Mouse (Mus musculus) limb, embryonic 14.5 days (tissue): ENCODE data around the gene Fig4. TPM values are rescaled to one million over a fixed set of nuclear protein-coding genes. Genes with fewer than 3 reads are reported as not detected.
A peak's percentile ranks its signal among the peaks of the same experiment; 100 is the strongest.

Source experiments
- ATAC-seq: fragments of 200-750 bp; cut with Nextera tagmentation; 2 replicates; pipeline ENCODE4 v1.8.0; 2017; ENCODE audit warnings: low read depth, moderate number of reproducible peaks, moderate TSS enrichment; ENCODE audit not compliant: low FRiP score
- DNase-seq: peaks from one replicate; pipeline ENCODE4 v3.0.0-alpha.2; 2015; ENCODE audit warnings: low spot score
- H3K27ac ChIP-seq: fragments of 300-500 bp; sonication (generic); replicated peaks from 2 replicates; pipeline ENCODE4 v1.5.1; 2014; ENCODE audit warnings: low read depth, mild to moderate bottlenecking, low read length, moderate library complexity, mixed read lengths
- H3K27me3 ChIP-seq: fragments of 300-500 bp; sonication (generic); 2 replicates; pipeline ENCODE4 v1.6.1; 2014; ENCODE audit warnings: low read length, mixed read lengths; ENCODE audit not compliant: control insufficient read depth, insufficient read depth
- H3K36me3 ChIP-seq: fragments of 300-500 bp; sonication (generic); 2 replicates; pipeline ENCODE4 v1.6.1; 2014; ENCODE audit warnings: mild to moderate bottlenecking, low read length, moderate library complexity, mixed read lengths; ENCODE audit not compliant: control insufficient read depth, insufficient read depth
- H3K4me1 ChIP-seq: fragments of 300-500 bp; sonication (generic); 2 replicates; pipeline ENCODE4 v1.6.1; 2014; ENCODE audit warnings: antibody characterized with exemption, low read length, mixed read lengths; ENCODE audit not compliant: control insufficient read depth, insufficient read depth
- H3K4me2 ChIP-seq: fragments of 300-500 bp; sonication (generic); replicated peaks from 2 replicates; pipeline ENCODE4 v1.6.1; 2014; ENCODE audit warnings: low read depth, mild to moderate bottlenecking, low read length, moderate library complexity; ENCODE audit not compliant: severe bottlenecking
- H3K4me3 ChIP-seq: fragments of 300-500 bp; sonication (generic); replicated peaks from 2 replicates; pipeline ENCODE4 v1.5.1; 2014; ENCODE audit warnings: low read length
- H3K9ac ChIP-seq: fragments of 300-500 bp; sonication (generic); 2 replicates; pipeline ENCODE4 v1.6.1; 2014; ENCODE audit warnings: mild to moderate bottlenecking, low read depth, low read length, moderate library complexity; ENCODE audit not compliant: severe bottlenecking
- H3K9me3 ChIP-seq: fragments of 300-500 bp; sonication (generic); 2 replicates; pipeline ENCODE4 v1.6.1; 2016; ENCODE audit warnings: low read length; ENCODE audit not compliant: control insufficient read depth
- POLR2A ChIP-seq: fragments of 200-500 bp; IDR thresholded peaks from 2 replicates; pipeline ENCODE4 v1.8.0; 2012; ENCODE audit warnings: inconsistent platforms, mild to moderate bottlenecking, moderate library complexity, borderline replicate concordance; ENCODE audit not compliant: insufficient read depth, insufficient read length; ENCODE audit errors: extremely low read depth
- WGBS: fragments of 180-500 bp; shearing (Covaris S2); extraction: QIAGEN DNeasy Blood & Tissue Kit; methylation state at CpG from one replicate; pipeline ENCODE4 v1.1.7; 2014; 5-methylcytosine and 5-hydroxymethylcytosine counted together
- polyA plus RNA-seq, 2 experiments: library from polyadenylated mRNA; depleted of rRNA in 1 of 2; stranded (reverse) in 1 of 2; unstranded in 1 of 2; fragments of >200 nt; fragmentation: Nextera tagmentation in 1 of 2; extraction: Ambion mirVana in 1 of 2; gene quantifications; 2 replicates each; pipeline versions ENCODE4 v1.2.1 to v1.2.3; 2012 to 2014

Gene Fig4
- polyA plus RNA-seq (2012; rRNA removed), result 8.4 and 9.5 TPM in 2 replicates
- polyA plus RNA-seq (2014; fragmentation: Nextera tagmentation; extraction: Ambion mirVana), result 18.8 and 20.3 TPM in 2 replicates

DNA sequence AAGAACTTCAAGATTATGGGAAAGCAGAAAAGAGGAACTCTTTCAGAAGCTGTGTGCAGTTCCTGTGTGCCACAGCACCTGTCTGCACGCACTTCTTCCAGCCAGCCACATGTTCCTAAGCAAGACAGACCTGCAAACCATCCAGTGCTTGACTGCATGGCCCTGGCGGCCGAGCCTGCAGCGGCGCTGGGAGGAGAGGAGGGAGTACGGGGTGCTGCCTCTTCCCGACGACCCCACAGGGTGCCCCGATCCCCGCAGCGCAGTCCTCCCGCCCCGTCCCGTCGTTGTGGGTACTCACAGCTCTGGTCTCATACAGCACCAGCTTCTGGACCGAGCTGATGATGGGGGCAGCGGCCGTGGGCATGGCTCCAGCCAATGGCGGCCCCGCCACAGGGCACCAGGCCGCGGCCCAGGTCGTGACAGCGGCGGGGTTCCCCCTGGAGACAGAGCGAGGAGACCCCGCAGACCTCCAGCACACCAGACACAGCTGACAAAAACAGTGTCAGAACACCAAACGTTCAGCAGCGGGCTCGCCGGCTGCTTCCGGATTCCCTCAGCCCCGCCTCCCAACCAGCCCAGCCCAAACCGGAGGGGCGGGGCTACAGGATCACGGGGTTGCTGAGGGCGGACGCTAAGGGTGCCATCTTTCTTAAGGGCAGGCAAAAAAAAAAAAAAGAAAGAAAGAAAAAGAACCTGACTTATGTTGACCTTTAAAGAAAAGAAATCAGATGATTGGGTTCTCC, at the start of gene Fig4:
Gene Fig4 (minus strand): TSS at position 572 of the 743 bp plus-strand sequence.
- Histone ChIP-seq H3K4me1 (0 out of 2 replicates have a peak, but pooled peaks cover 5% of the 10 kb centered on the region), H3K9me3 (no peaks in the 10 kb centered on the region), H3K9ac (peak within 1 kb of the TSS; percentile 71), H3K4me3 (peak within 1 kb of the TSS; percentile 92), H3K27ac (0 out of 2 replicates have a peak within 1 kb of the TSS, but pooled peaks have one; percentile 21), H3K4me2 (peak within 1 kb of the TSS; percentile 75), H3K36me3 (no peaks in the 10 kb centered on the region), H3K27me3 (no peaks in the 10 kb centered on the region)
- ATAC-seq, result peak; percentile 94
- WGBS, result under 1% methylated on average over 37 of the region's 38 CpGs
- DNase-seq, result peak; percentile 92
- TF ChIP-seq POLR2A, result no peak

DNA sequence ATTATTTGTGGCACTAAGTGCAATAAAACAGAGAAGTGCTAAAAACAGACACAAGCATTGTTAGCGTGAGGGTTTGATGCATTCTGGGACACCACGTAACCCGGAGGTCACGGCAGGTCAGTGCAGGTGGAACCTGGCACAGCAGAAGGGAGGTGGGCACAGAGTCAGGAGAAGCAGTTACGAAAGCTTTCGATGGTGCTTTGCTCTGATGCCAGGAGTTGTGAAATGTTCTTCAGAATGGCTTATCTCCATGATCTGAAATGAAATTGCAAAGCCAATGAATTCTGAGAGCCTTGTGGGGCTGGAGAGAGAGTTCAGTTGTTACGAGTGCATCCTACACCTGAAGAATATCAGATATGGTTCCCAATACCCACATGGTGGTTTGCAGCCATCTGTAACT, 38.3 kb upstream of the Fig4 start:
- TF ChIP-seq POLR2A, result no peak
- Histone ChIP-seq H3K9me3 (no peaks in the 10 kb centered on the region), H3K4me3 (no peak overlapping the region), H3K9ac (no peak overlapping the region), H3K27me3 (no peaks in the 10 kb centered on the region), H3K4me1 (no peaks in the 10 kb centered on the region), H3K36me3 (no peaks in the 10 kb centered on the region), H3K27ac (no peak overlapping the region), H3K4me2 (no peak overlapping the region)
- ATAC-seq (no peak), DNase-seq (no peak)
- WGBS, result 80% methylated on average over 7 of the region's 7 CpGs

DNA sequence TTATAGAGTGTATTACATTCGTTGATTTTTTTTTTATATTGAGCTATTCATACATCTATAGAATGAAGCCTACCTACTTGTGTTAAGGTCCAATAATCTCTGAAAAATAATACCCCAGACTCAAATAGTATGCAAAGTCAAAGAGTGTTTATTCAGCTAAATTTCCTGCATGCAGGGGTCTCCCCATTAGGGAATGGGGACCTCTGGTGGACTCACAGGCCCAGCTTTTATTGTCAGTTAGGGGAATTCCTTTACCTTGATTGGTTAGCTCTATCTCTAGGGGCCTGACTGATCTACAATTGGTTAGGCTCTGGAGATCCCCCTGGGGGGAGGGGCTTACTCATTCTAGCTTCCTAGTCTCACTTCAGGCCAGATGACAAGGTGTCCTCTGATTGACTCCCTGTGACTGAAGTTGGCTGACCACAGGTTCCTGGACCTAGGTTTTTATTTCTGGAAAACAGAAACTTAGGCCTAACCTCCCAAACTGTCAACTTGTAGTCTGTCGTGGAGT, 29.5 kb upstream of the Fig4 start:
- Histone ChIP-seq H3K27me3 (no peaks in the 10 kb centered on the region), H3K36me3 (no peaks in the 10 kb centered on the region), H3K9me3 (no peaks in the 10 kb centered on the region), H3K4me3 (no peak overlapping the region), H3K4me1 (no peaks in the 10 kb centered on the region), H3K27ac (no peak overlapping the region), H3K4me2 (no peak overlapping the region), H3K9ac (no peak overlapping the region)
- no peak for ATAC-seq
- no peak for DNase-seq
- WGBS, result 82% methylated on average over 2 of the region's 2 CpGs
- TF ChIP-seq POLR2A, result no peak

DNA sequence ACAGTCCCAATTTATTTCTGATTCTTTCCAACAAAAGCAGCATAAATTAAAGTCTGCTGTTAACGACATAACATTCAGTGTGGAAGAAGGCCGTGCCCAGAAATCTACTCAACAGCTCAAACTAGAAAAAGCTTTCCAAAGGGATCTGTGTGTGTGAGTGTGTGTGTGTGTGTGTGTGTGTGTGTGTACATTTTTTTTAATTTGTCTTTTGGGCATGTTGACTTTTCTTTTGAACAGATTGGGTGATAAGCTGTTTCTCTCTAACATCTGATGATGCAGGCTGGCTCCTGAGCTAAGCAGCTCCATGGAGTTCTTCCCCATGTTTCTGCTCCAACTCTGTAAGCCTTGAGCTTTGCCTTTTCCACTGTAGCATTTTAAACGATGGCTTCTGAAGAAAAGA, 12.8 kb upstream of the Fig4 start:
- no peak for ATAC-seq
- TF ChIP-seq POLR2A, result no peak
- Histone ChIP-seq H3K4me1 (no peaks in the 10 kb centered on the region), H3K4me2 (no peak overlapping the region), H3K36me3 (no peaks in the 10 kb centered on the region), H3K9ac (no peak overlapping the region), H3K4me3 (no peak overlapping the region), H3K9me3 (no peaks in the 10 kb centered on the region), H3K27me3 (no peaks in the 10 kb centered on the region), H3K27ac (no peak overlapping the region)
- 72% methylated on average over 3 of the region's 3 CpGs for WGBS
- DNase-seq, result no peak

DNA sequence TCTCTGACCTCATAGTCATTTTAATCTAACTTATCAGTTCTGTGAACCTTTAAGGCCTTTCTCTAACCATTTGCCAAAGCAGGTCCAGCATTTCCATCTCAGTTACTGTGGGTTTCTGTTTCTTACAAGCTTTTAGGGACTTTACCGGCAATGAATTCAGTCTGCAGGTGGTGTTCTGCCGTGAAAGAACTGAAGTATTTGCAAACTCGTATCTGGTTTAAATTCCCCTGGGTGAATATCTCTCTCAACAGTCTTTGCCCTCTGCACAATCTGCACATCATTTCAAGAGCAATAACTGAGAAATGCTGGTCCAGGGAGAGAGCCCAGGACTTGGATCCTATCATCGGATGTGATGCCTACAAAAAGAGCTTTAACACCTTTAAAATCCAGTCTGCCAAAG, 5.1 kb upstream of the Fig4 start:
- ATAC-seq, result no peak
- 67% methylated on average over 4 of the region's 4 CpGs for WGBS

More for the DNA sequence above, 5.1 kb upstream of the Fig4 start:
- TF ChIP-seq POLR2A, result no peak
- Histone ChIP-seq H3K4me1 (no peaks in the 10 kb centered on the region), H3K27me3 (no peaks in the 10 kb centered on the region), H3K27ac (no peak overlapping the region), H3K9ac (no peak overlapping the region), H3K9me3 (no peaks in the 10 kb centered on the region), H3K4me2 (no peak overlapping the region), H3K4me3 (no peak overlapping the region), H3K36me3 (no peaks in the 10 kb centered on the region)
- no peak for DNase-seq
